Mouse (Mus musculus): ENCODE results near the gene Gm20777. TPM values are rescaled to one million over a fixed set of nuclear protein-coding genes. Genes with fewer than 3 reads are reported as not detected.
"Not testable (repeated sequence)": the region's sequence is repeated elsewhere in the genome, so short reads cannot be mapped to it uniquely, and the experiment has no call there.

Gene Gm20777
- not detected in 2 replicates for total RNA-seq (2021)
- long read RNA-seq, experiment 1 = 0 reads
- long read RNA-seq, experiment 2 = 0 reads

DNA sequence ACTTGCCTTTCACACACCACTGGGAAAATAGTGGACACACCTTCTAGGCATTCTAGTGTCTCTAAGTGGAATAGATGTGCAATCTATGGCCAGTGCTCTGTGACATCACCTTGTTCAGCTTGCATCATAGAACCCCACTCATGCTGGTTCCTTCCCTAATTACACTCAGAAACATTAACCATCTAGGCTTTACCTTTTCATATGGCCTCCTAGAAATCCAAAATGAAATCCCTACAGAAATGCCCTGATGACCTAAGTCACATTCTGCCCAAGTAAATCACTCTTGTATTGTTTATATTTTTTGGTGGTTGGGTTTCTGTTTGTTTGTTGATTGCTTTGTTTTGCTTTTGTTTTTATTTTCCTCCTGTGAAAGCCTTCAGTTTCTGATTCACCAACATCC lies at the start of gene Gm20777:
TSS of gene Gm20777 (minus strand) at position 101 of the 400 bp plus-strand sequence.
- not testable (repeated sequence) for DNase-seq

DNA sequence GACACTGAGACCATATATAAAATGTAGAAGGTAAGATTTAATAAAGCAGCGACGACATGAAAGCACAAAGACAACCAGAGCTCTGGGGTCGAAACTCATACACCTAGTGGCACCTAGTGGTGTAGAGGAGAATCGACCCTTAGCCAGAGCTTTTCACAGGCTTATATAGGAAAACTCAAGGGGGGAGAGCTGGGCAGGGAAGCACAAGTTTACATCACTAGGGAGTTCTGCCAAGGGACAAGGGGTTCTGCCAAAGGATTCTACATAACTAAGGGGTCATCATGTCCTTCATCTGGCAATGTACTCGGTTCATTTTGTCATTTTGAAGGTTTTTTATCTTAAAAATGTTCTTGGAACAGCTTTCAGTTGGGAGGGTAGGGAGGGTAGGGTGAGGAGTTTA lies 42.7 kb downstream of the Gm20777 start:
- peak; percentile 63 for DNase-seq

GRCm38 (mm10) chrY:10708761-10709160 lies 43.5 kb downstream of the Gm20777 start:
- not testable (repeated sequence) for DNase-seq

DNA sequence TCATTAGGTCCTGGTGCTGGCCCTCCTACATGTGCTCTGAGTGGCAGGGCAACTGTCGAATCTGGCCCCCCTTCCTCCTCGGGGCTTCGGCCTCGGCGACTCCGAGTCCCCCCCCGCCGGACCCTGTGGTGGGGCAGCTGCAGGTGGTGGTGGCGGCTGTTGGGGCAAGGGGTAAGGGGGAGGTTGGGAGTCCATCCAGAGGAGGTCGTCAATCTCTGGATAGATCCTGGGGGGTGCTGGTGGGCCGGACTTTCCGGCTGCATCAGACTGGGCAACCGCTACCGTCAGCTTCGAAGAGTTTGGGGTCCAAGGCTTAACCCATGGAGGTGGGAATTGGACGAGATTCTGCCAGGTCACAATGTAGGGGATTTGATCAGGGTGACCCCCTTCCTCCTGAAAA lies 44.0 kb downstream of the Gm20777 start:
- DNase-seq = peak; percentile 6

DNA sequence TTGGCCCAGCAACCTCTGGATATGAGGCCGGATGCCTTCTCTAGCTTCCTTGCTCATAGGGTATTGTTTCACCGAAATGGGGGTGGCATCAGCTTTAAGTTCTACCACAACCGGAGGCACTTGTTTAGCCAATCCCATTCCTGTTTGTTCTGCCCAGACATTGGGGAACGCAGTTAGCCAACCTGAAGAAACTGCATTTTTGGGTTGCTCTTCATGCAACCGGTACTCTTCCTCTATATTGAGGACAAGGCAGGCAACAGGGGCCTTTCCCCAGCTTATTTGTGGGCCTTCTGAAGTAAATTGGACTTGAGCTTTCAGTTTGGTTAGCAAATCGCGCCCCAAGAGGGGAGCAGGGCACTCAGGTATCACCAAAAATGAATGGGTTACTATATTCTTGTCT lies 45.6 kb downstream of the Gm20777 start:
- peak; percentile 1 for DNase-seq

Other genes starting within 250 kb of the Gm20777 start
- gene Gm20737, start 216.4 kb downstream of the Gm20777 start, total RNA-seq (2021) = not detected in 2 replicates
- gene Gm21775, start 199.0 kb downstream of the Gm20777 start, total RNA-seq (2021) = not detected in 2 replicates
- gene Gm21900, start 136.1 kb downstream of the Gm20777 start, total RNA-seq (2021) = not detected in 2 replicates